Mouse (Mus musculus) lung, postnatal 0 days (tissue): ENCODE measurements at regions not wholly inside any gene's neighbourhood (a gene's known extent, or its start where the extent isn't known, plus 50 kb on each side); places are given as distances from the start of the nearest gene placed in this dataset.

Experiments used
- ATAC-seq: fragments of 200-750 bp; cut with Nextera tagmentation; 2 replicates; pipeline ENCODE4 v1.8.0; 2017; ENCODE audit warnings: moderate library complexity
- DNase-seq: peaks from one replicate; pipeline ENCODE4 v3.0.0-alpha.2; 2016; ENCODE audit warnings: low spot score
- H3K27ac ChIP-seq: fragments of 300-500 bp; sonication (generic); 2 replicates; pipeline ENCODE4 v1.5.1; 2014; ENCODE audit warnings: antibody characterized with exemption, mild to moderate bottlenecking, low read length, mixed read lengths
- H3K27me3 ChIP-seq: fragments of 300-500 bp; sonication (generic); replicated peaks from 2 replicates; pipeline ENCODE4 v1.6.1; 2014; ENCODE audit warnings: low read length, mixed read lengths; ENCODE audit not compliant: insufficient read depth
- H3K36me3 ChIP-seq: fragments of 300-500 bp; sonication (generic); 2 replicates; pipeline ENCODE4 v1.6.1; 2014; ENCODE audit warnings: low read length, mixed read lengths; ENCODE audit not compliant: insufficient read depth
- H3K4me1 ChIP-seq: fragments of 300-500 bp; sonication (generic); 2 replicates; pipeline ENCODE4 v1.6.1; 2014; ENCODE audit warnings: antibody characterized with exemption, low read depth, low read length, mixed read lengths; ENCODE audit not compliant: insufficient read depth
- H3K4me2 ChIP-seq: fragments of 300-500 bp; sonication (generic); replicated peaks from 2 replicates; pipeline ENCODE4 v1.6.1; 2014; ENCODE audit warnings: low read depth, mild to moderate bottlenecking, low read length, moderate library complexity, mixed read lengths
- H3K4me3 ChIP-seq: fragments of 300-500 bp; sonication (generic); 2 replicates; pipeline ENCODE4 v1.5.1; 2014; ENCODE audit warnings: low read depth, low read length
- H3K9ac ChIP-seq: fragments of 300-500 bp; sonication (generic); replicated peaks from 2 replicates; pipeline ENCODE4 v1.6.1; 2014; ENCODE audit warnings: low read depth, mild to moderate bottlenecking
- H3K9me3 ChIP-seq: fragments of 300-500 bp; sonication (generic); 2 replicates; pipeline ENCODE4 v1.6.1; 2016; ENCODE audit warnings: low read length, mixed read lengths
- CTCF ChIP-seq: IDR thresholded peaks from 2 replicates; pipeline ENCODE4 v1.5.1; 2016; ENCODE audit warnings: antibody characterized with exemption, mild to moderate bottlenecking
- EP300 ChIP-seq: IDR thresholded peaks from 2 replicates; pipeline ENCODE4 v1.6.1; 2016; ENCODE audit warnings: antibody characterized with exemption, mild to moderate bottlenecking, control low read depth
- WGBS: fragments of 180-500 bp; shearing (Covaris S2); extraction: QIAGEN DNeasy Blood & Tissue Kit; methylation state at CpG from one replicate; pipeline ENCODE4 v1.1.7; 2014; 5-methylcytosine and 5-hydroxymethylcytosine counted together

- Histone ChIP-seq H3K4me3 (no peak overlapping the region), H3K9me3 (no peaks in the 10 kb centered on the region), H3K36me3 (no peaks in the 10 kb centered on the region), H3K4me2 (no peak overlapping the region), H3K27ac (no peak overlapping the region), H3K9ac (no peak overlapping the region), H3K27me3 (no peaks in the 10 kb centered on the region), H3K4me1 (no peaks in the 10 kb centered on the region)
- ATAC-seq (no peak), DNase-seq (no peak)
- 59% methylated on average over 3 of the region's 3 CpGs for WGBS
- TF ChIP-seq EP300, result no peak
- TF ChIP-seq CTCF, result no peak
These were observed 112.9 kb upstream of the Ngly1 start for GRCm38 (mm10) chr14:16136187-16136586.

GRCm38 (mm10) chr14:16144299-16144698 lies 104.8 kb upstream of the Ngly1 start:
- H3K9me3 ChIP-seq, result no peaks in the 10 kb centered on the region
- H3K27ac ChIP-seq, result no peak overlapping the region
- no peak overlapping the region for H3K4me3 ChIP-seq
- ATAC-seq (no peak), DNase-seq (no peak)
- no peak overlapping the region for H3K9ac ChIP-seq
- no peaks in the 10 kb centered on the region for H3K36me3 ChIP-seq
- H3K27me3 ChIP-seq, result no peaks in the 10 kb centered on the region
- WGBS, result 90% methylated on average over 5 of the region's 5 CpGs
- no peak for TF ChIP-seq CTCF
- TF ChIP-seq EP300, result no peak
- no peak overlapping the region for H3K4me2 ChIP-seq
- no peaks in the 10 kb centered on the region for H3K4me1 ChIP-seq

- ATAC-seq, result no peak
- H3K9ac ChIP-seq, result no peak overlapping the region
- no peak for TF ChIP-seq CTCF
- TF ChIP-seq EP300, result no peak
- H3K36me3 ChIP-seq, result no peaks in the 10 kb centered on the region
- DNase-seq, result no peak
- H3K27me3 ChIP-seq, result no peaks in the 10 kb centered on the region
- no peak overlapping the region for H3K4me2 ChIP-seq
- H3K4me1 ChIP-seq, result no peaks in the 10 kb centered on the region
- no peak overlapping the region for H3K4me3 ChIP-seq
- no peaks in the 10 kb centered on the region for H3K9me3 ChIP-seq
- 69% methylated on average over 4 of the region's 4 CpGs for WGBS
- no peak overlapping the region for H3K27ac ChIP-seq
These were observed 102.3 kb upstream of the Ngly1 start for GRCm38 (mm10) chr14:16146811-16147210.

- Histone ChIP-seq H3K27me3 (no peaks in the 10 kb centered on the region), H3K4me3 (no peak overlapping the region), H3K36me3 (no peaks in the 10 kb centered on the region), H3K4me2 (no peak overlapping the region), H3K9me3 (no peaks in the 10 kb centered on the region), H3K4me1 (no peaks in the 10 kb centered on the region), H3K27ac (no peak overlapping the region), H3K9ac (no peak overlapping the region)
- no peak for DNase-seq
- TF ChIP-seq CTCF (no peak), EP300 (no peak)
- WGBS, result 65% methylated on average over 3 of the region's 3 CpGs
- no peak for ATAC-seq
These were observed 97.3 kb upstream of the Ngly1 start for GRCm38 (mm10) chr14:16151815-16152214.

GRCm38 (mm10) chr14:16152702-16153101 lies 96.4 kb upstream of the Ngly1 start:
- Histone ChIP-seq H3K27ac (no peak overlapping the region), H3K4me3 (no peak overlapping the region), H3K27me3 (no peaks in the 10 kb centered on the region), H3K36me3 (no peaks in the 10 kb centered on the region), H3K9ac (no peak overlapping the region), H3K9me3 (no peaks in the 10 kb centered on the region), H3K4me2 (no peak overlapping the region), H3K4me1 (no peaks in the 10 kb centered on the region)
- no peak for TF ChIP-seq EP300
- WGBS, result 54% methylated on average over 3 of the region's 3 CpGs
- ATAC-seq, result no peak
- DNase-seq, result no peak

GRCm38 (mm10) chr14:16155106-16155505 lies 94.0 kb upstream of the Ngly1 start:
- Histone ChIP-seq H3K9me3 (no peaks in the 10 kb centered on the region), H3K4me1 (no peaks in the 10 kb centered on the region), H3K27ac (no peak overlapping the region), H3K36me3 (no peaks in the 10 kb centered on the region), H3K4me3 (no peak overlapping the region), H3K4me2 (no peak overlapping the region), H3K27me3 (no peaks in the 10 kb centered on the region), H3K9ac (no peak overlapping the region)
- DNase-seq (no peak), ATAC-seq (no peak)
- WGBS, result 54% methylated on average over 1 of the region's 1 CpGs
- TF ChIP-seq CTCF (no peak), EP300 (no peak)

GRCm38 (mm10) chr14:16170226-16170625 lies 78.9 kb upstream of the Ngly1 start:
- no peaks in the 10 kb centered on the region for H3K4me1 ChIP-seq
- no peak overlapping the region for H3K4me2 ChIP-seq
- no peaks in the 10 kb centered on the region for H3K36me3 ChIP-seq
- H3K27me3 ChIP-seq, result no peaks in the 10 kb centered on the region
- TF ChIP-seq EP300, result no peak
- no peak for TF ChIP-seq CTCF
- no peak for ATAC-seq
- WGBS, result 15% methylated on average over 1 of the region's 1 CpGs
- DNase-seq, result no peak
- H3K9ac ChIP-seq, result no peak overlapping the region
- no peak overlapping the region for H3K27ac ChIP-seq
- H3K4me3 ChIP-seq, result no peak overlapping the region
- H3K9me3 ChIP-seq, result no peaks in the 10 kb centered on the region
